In genomic region chr6:77768357-77769103, GRCm38 (mm10) we compare ENCODE assay signal across 25 mouse cellular contexts.
DNase-seq lines count a peak whose midpoint lies in the region; ATAC-seq and TF ChIP-seq lines count a peak whose summit lies in the region.
"Had no signal": no experiment of that assay in that cellular context is flagged by ENCODE, and none has a peak within 500 bp of the region (broad histone marks: within the 10 kb centered on the region; RNA-seq: fewer than 3 reads in every experiment).

No protein-coding gene starts in this region.

- no peak overlapping the region for H3K27ac ChIP-seq in forebrain, embryonic 13.5 days
- H3K27ac ChIP-seq in forebrain, embryonic 15.5 days (replicated peaks), result no peak overlapping the region
- H3K27ac ChIP-seq in hindbrain, embryonic 12.5 days, result 0 out of 2 replicates have a peak overlapping the region, but pooled peaks have one; percentile 23
- no peak overlapping the region for H3K27ac ChIP-seq in hindbrain, embryonic 10.5 days
- H3K27ac ChIP-seq in hindbrain, postnatal 0 days, result no peak overlapping the region
- H3K27ac ChIP-seq: embryonic facial prominence, embryonic 12.5 days; embryonic facial prominence, embryonic 15.5 days; intestine, embryonic 15.5 days had no signal

- WGBS in forebrain, embryonic 13.5 days, result 74% methylated on average over 10 of the region's 10 CpGs
- WGBS in forebrain, embryonic 15.5 days, result 77% methylated on average over 10 of the region's 10 CpGs
- WGBS in hindbrain, embryonic 12.5 days, result 75% methylated on average over 10 of the region's 10 CpGs
- WGBS in hindbrain, embryonic 10.5 days, result 87% methylated on average over 10 of the region's 10 CpGs
- 64% methylated on average over 10 of the region's 10 CpGs for WGBS in hindbrain, postnatal 0 days

- no peaks in the 10 kb centered on the region for H3K27me3 ChIP-seq in forebrain, embryonic 13.5 days
- H3K27me3 ChIP-seq in forebrain, embryonic 15.5 days, result no peaks in the 10 kb centered on the region
- no peaks in the 10 kb centered on the region for H3K27me3 ChIP-seq in hindbrain, embryonic 12.5 days
- H3K27me3 ChIP-seq in hindbrain, embryonic 10.5 days (ENCODE audit: insufficient read depth, poor library complexity, severe bottlenecking), result no peaks in the 10 kb centered on the region
- H3K27me3 ChIP-seq in hindbrain, postnatal 0 days (ENCODE audit: insufficient read depth, low read length), result no peaks in the 10 kb centered on the region
- H3K27me3 ChIP-seq: CH12.LX; embryonic facial prominence, embryonic 12.5 days; embryonic facial prominence, embryonic 15.5 days; intestine, embryonic 15.5 days had no signal

- no peak overlapping the region for H3K9ac ChIP-seq in forebrain, embryonic 13.5 days
- no peak overlapping the region for H3K9ac ChIP-seq in forebrain, embryonic 15.5 days (replicated peaks)
- H3K9ac ChIP-seq in hindbrain, embryonic 12.5 days, result no peak overlapping the region
- H3K9ac ChIP-seq in hindbrain, postnatal 0 days (replicated peaks; ENCODE audit: low read length), result no peak overlapping the region
- H3K9ac ChIP-seq: embryonic facial prominence, embryonic 12.5 days; embryonic facial prominence, embryonic 15.5 days; intestine, embryonic 15.5 days had no signal

- no peak overlapping the region for H3K4me2 ChIP-seq in forebrain, embryonic 13.5 days
- H3K4me2 ChIP-seq in forebrain, embryonic 15.5 days (replicated peaks), result no peak overlapping the region
- no peak overlapping the region for H3K4me2 ChIP-seq in hindbrain, embryonic 12.5 days (replicated peaks)
- no peak overlapping the region for H3K4me2 ChIP-seq in hindbrain, postnatal 0 days (ENCODE audit: low read depth, low read length)
- H3K4me2 ChIP-seq: embryonic facial prominence, embryonic 12.5 days; embryonic facial prominence, embryonic 15.5 days; heart, embryonic 11.5 days; intestine, embryonic 15.5 days had no signal

- peaks cover 4% of the 10 kb centered on the region; the same call in 1 of the 2 replicates for H3K4me1 ChIP-seq in forebrain, embryonic 13.5 days
- no peaks in the 10 kb centered on the region for H3K4me1 ChIP-seq in forebrain, embryonic 15.5 days
- H3K4me1 ChIP-seq in hindbrain, embryonic 12.5 days, result 0 out of 2 replicates have a peak, but pooled peaks cover 5% of the 10 kb centered on the region
- H3K4me1 ChIP-seq in hindbrain, embryonic 10.5 days (replicated peaks), result no peaks in the 10 kb centered on the region
- no peaks in the 10 kb centered on the region for H3K4me1 ChIP-seq in hindbrain, postnatal 0 days (ENCODE audit: insufficient read depth, low read length)
- H3K4me1 ChIP-seq: embryonic facial prominence, embryonic 15.5 days; intestine, embryonic 15.5 days had no signal

- no peak overlapping the region for H3K4me3 ChIP-seq in forebrain, embryonic 13.5 days
- no peak overlapping the region for H3K4me3 ChIP-seq in forebrain, embryonic 15.5 days
- no peak overlapping the region for H3K4me3 ChIP-seq in hindbrain, embryonic 12.5 days
- no peak overlapping the region for H3K4me3 ChIP-seq in hindbrain, embryonic 10.5 days
- H3K4me3 ChIP-seq in hindbrain, postnatal 0 days (ENCODE audit: low read length), result no peak overlapping the region
- H3K4me3 ChIP-seq: embryonic facial prominence, embryonic 12.5 days; embryonic facial prominence, embryonic 15.5 days; intestine, embryonic 15.5 days had no signal

- ATAC-seq in forebrain, embryonic 13.5 days, result peak; percentile 63
- no peak; the same call in 1 of the 2 replicates for ATAC-seq in forebrain, embryonic 15.5 days (replicated peaks)
- ATAC-seq in hindbrain, embryonic 12.5 days (ENCODE audit: low FRiP score), result peak; percentile 50; the same call in 1 of the 2 replicates
- ATAC-seq in hindbrain, postnatal 0 days, result no peak
- ATAC-seq: intestine, embryonic 15.5 days; Patski had no signal

- TF ChIP-seq CTCF in hindbrain, postnatal 0 days (IDR thresholded peaks at IDR 0.05; ENCODE audit: low read depth), result no peak

- no peaks in the 10 kb centered on the region for H3K36me3 ChIP-seq in forebrain, embryonic 13.5 days (ENCODE audit: poor library complexity, severe bottlenecking)
- H3K36me3 ChIP-seq in forebrain, embryonic 15.5 days, result no peaks in the 10 kb centered on the region
- no peaks in the 10 kb centered on the region for H3K36me3 ChIP-seq in hindbrain, embryonic 12.5 days
- no peaks in the 10 kb centered on the region for H3K36me3 ChIP-seq in hindbrain, embryonic 10.5 days
- no peaks in the 10 kb centered on the region for H3K36me3 ChIP-seq in hindbrain, postnatal 0 days (ENCODE audit: insufficient read depth, low read length)
- H3K36me3 ChIP-seq: embryonic facial prominence, embryonic 12.5 days; embryonic facial prominence, embryonic 15.5 days; G1E; intestine, embryonic 15.5 days had no signal

- H3K9me3 ChIP-seq in forebrain, embryonic 13.5 days (replicated peaks), result no peaks in the 10 kb centered on the region
- H3K9me3 ChIP-seq in forebrain, embryonic 15.5 days, result no peaks in the 10 kb centered on the region
- H3K9me3 ChIP-seq in hindbrain, embryonic 12.5 days (replicated peaks), result no peaks in the 10 kb centered on the region
- no peaks in the 10 kb centered on the region for H3K9me3 ChIP-seq in hindbrain, embryonic 10.5 days
- no peaks in the 10 kb centered on the region for H3K9me3 ChIP-seq in hindbrain, postnatal 0 days (ENCODE audit: low read length)
- H3K9me3 ChIP-seq: embryonic facial prominence, embryonic 12.5 days; embryonic facial prominence, embryonic 15.5 days; intestine, embryonic 15.5 days had no signal

- intact Hi-C loops in left cerebral cortex, postnatal 4 days (cut with DNase I), result no loop called here
- intact Hi-C loops in left cerebral cortex, postnatal 10 days (cut with DNase I), result no loop called here

- no peak for DNase-seq in hindbrain, embryonic 10.5 days (ENCODE audit: low spot score)
- DNase-seq in left cerebral cortex, postnatal 4 days, result peak; percentile 3
- no peak for DNase-seq in left cerebral cortex, postnatal 10 days (ENCODE audit: extremely low spot score in 1 of 2, low spot score in 2 of 2)
- DNase-seq in hindbrain, postnatal 0 days (ENCODE audit: low spot score), result peak; percentile 13
- DNase-seq: adrenal gland, postnatal 10 days; adrenal gland, postnatal 36 days; B cell, adult 2 months; cerebellum, adult 11 months; cerebellum, adult 2 months; cerebellum, adult 9-11 months; cerebellum, postnatal 25 days; gastrocnemius, postnatal 14 days; heart, adult 11 months; kidney, adult 11 months; kidney, adult 8-10 months had no signal

Comparison
In these comparisons a context has a peak if more than half of its experiments do, and no peak if none do; other contexts are left out.
1. ATAC-seq: peak in forebrain, embryonic 13.5 days (single experiment) and hindbrain, embryonic 12.5 days (single experiment); none in forebrain, embryonic 15.5 days (single experiment) and hindbrain, postnatal 0 days (single experiment).
2. DNase-seq: peak in left cerebral cortex, postnatal 4 days (single experiment) and hindbrain, postnatal 0 days (single experiment); none in hindbrain, embryonic 10.5 days (single experiment) and left cerebral cortex, postnatal 10 days (0 of 2).